ENCODE assay signal across 14 mouse cellular contexts in genomic region chr6:148789010-148789673, GRCm38 (mm10). TPM values are rescaled to one million over a fixed set of nuclear protein-coding genes. Genes with fewer than 3 reads are reported as not detected.
DNase-seq lines count a peak whose midpoint lies in the region; ATAC-seq and TF ChIP-seq lines count a peak whose summit lies in the region.
"Had no signal": no experiment of that assay in that cellular context is flagged by ENCODE, and none has a peak within 500 bp of the region (broad histone marks: within the 10 kb centered on the region; RNA-seq: fewer than 3 reads in every experiment).

No protein-coding gene starts in this region.

- H3K4me1 ChIP-seq in forebrain, embryonic 14.5 days (ENCODE audit: control insufficient read depth, insufficient read depth, low read length): no peaks in the 10 kb centered on the region
- H3K4me1 ChIP-seq in forebrain, embryonic 11.5 days (replicated peaks; ENCODE audit: control insufficient read depth, insufficient read depth, low read length): no peaks in the 10 kb centered on the region
- H3K4me1 ChIP-seq in heart, embryonic 13.5 days: peaks cover 9% of the 10 kb centered on the region
- H3K4me1 ChIP-seq: liver, embryonic 13.5 days; midbrain, embryonic 13.5 days; stomach, embryonic 15.5 days had no signal

- peak; percentile 51 for DNase-seq in forebrain, embryonic 14.5 days (ENCODE audit: low spot score)
- DNase-seq in forebrain, embryonic 11.5 days (ENCODE audit: low spot score): no peak
- no peak for DNase-seq in heart, postnatal 36 days
- peak; percentile 10 to 32 for DNase-seq in layer of hippocampus, adult 18-20 months (ENCODE audit: low spot score in 2 of 2)
- no peak for DNase-seq in layer of hippocampus, postnatal 36 days
- DNase-seq in brain, embryonic 14.5 days (ENCODE audit: low read depth): peak; percentile 52
- DNase-seq in urinary bladder, postnatal 25 days (ENCODE audit: low spot score): no peak
- DNase-seq: cerebellum, postnatal 10 days; kidney, adult 9 months; liver, embryonic 13.5 days; retina, postnatal 1 day had no signal

- peaks cover 71% of the 10 kb centered on the region for H3K36me3 ChIP-seq in forebrain, embryonic 14.5 days (ENCODE audit: control insufficient read depth, insufficient read depth, low read length)
- no peaks in the 10 kb centered on the region; the same call in 1 of the 2 replicates for H3K36me3 ChIP-seq in forebrain, embryonic 11.5 days (ENCODE audit: control insufficient read depth, insufficient read depth, low read length)
- peaks cover 72% of the 10 kb centered on the region for H3K36me3 ChIP-seq in heart, embryonic 13.5 days

- WGBS in forebrain, embryonic 14.5 days: 75% methylated on average over 9 of the region's 9 CpGs
- WGBS in forebrain, embryonic 11.5 days: 93% methylated on average over 9 of the region's 9 CpGs
- WGBS in heart, embryonic 13.5 days: 55% methylated on average over 9 of the region's 9 CpGs

- H3K4me2 ChIP-seq in forebrain, embryonic 14.5 days (ENCODE audit: low read length): no peak overlapping the region
- H3K4me2 ChIP-seq in forebrain, embryonic 11.5 days (ENCODE audit: low read depth, low read length, severe bottlenecking): no peak overlapping the region
- no peak overlapping the region for H3K4me2 ChIP-seq in heart, embryonic 13.5 days
- H3K4me2 ChIP-seq: liver, embryonic 13.5 days; midbrain, embryonic 13.5 days; stomach, embryonic 15.5 days had no signal

- intact Hi-C loops in heart, postnatal 36 days (cut with DNase I): no loop called here

- TF ChIP-seq CTCF in brain, embryonic 14.5 days (IDR thresholded peaks at IDR 0.05; ENCODE audit: borderline replicate concordance, extremely low read depth, insufficient read depth, insufficient read length): no peak

- no peak overlapping the region for H3K4me3 ChIP-seq in forebrain, embryonic 14.5 days (ENCODE audit: low read depth, low read length)
- no peak overlapping the region for H3K4me3 ChIP-seq in forebrain, embryonic 11.5 days (ENCODE audit: low read depth, low read length)
- no peak overlapping the region for H3K4me3 ChIP-seq in heart, embryonic 13.5 days
- H3K4me3 ChIP-seq: liver, embryonic 13.5 days; midbrain, embryonic 13.5 days; stomach, embryonic 15.5 days had no signal

- no peak for TF ChIP-seq POLR2A in brain, embryonic 14.5 days (IDR thresholded peaks at IDR 0.05; ENCODE audit: borderline replicate concordance, extremely low read depth, insufficient read depth, insufficient read length, poor library complexity, severe bottlenecking)

- no peak for ATAC-seq in forebrain, embryonic 14.5 days
- no peak for ATAC-seq in forebrain, embryonic 11.5 days (replicated peaks; ENCODE audit: low FRiP score)
- no peak for ATAC-seq in heart, embryonic 13.5 days (ENCODE audit: extremely low read depth, insufficient number of reproducible peaks, low FRiP score, low TSS enrichment)
- ATAC-seq: midbrain, embryonic 13.5 days had no signal

- H3K9ac ChIP-seq in forebrain, embryonic 14.5 days (ENCODE audit: low read length): no peak overlapping the region
- no peak overlapping the region for H3K9ac ChIP-seq in forebrain, embryonic 11.5 days (ENCODE audit: low read length)
- no peak overlapping the region for H3K9ac ChIP-seq in heart, embryonic 13.5 days
- H3K9ac ChIP-seq: liver, embryonic 13.5 days; midbrain, embryonic 13.5 days; stomach, embryonic 15.5 days had no signal

- H3K27me3 ChIP-seq in forebrain, embryonic 14.5 days (replicated peaks; ENCODE audit: control insufficient read depth, insufficient read depth, low read length): no peaks in the 10 kb centered on the region
- H3K27me3 ChIP-seq in forebrain, embryonic 11.5 days (ENCODE audit: control insufficient read depth, insufficient read depth, low read length): no peaks in the 10 kb centered on the region
- H3K27me3 ChIP-seq in heart, embryonic 13.5 days (replicated peaks): no peaks in the 10 kb centered on the region
- H3K27me3 ChIP-seq: liver, embryonic 13.5 days; midbrain, embryonic 13.5 days; stomach, embryonic 15.5 days had no signal

- no peaks in the 10 kb centered on the region for H3K9me3 ChIP-seq in forebrain, embryonic 14.5 days (replicated peaks; ENCODE audit: control insufficient read depth, low read length)
- H3K9me3 ChIP-seq in forebrain, embryonic 11.5 days (ENCODE audit: control insufficient read depth, low read length): no peaks in the 10 kb centered on the region
- H3K9me3 ChIP-seq in heart, embryonic 13.5 days: no peaks in the 10 kb centered on the region
- H3K9me3 ChIP-seq: liver, embryonic 13.5 days; midbrain, embryonic 13.5 days; stomach, embryonic 15.5 days had no signal

- H3K27ac ChIP-seq in forebrain, embryonic 14.5 days (ENCODE audit: low read depth, low read length): no peak overlapping the region
- no peak overlapping the region for H3K27ac ChIP-seq in forebrain, embryonic 11.5 days (ENCODE audit: low read depth, low read length)
- peak overlapping the region; percentile 40 for H3K27ac ChIP-seq in heart, embryonic 13.5 days (replicated peaks)
- H3K27ac ChIP-seq: liver, embryonic 13.5 days; midbrain, embryonic 13.5 days; stomach, embryonic 15.5 days had no signal

RNA-seq across cellular contexts. Expression of gene Ipo8, which starts 42.1 kb away (rescaled TPM):
- 12.2 and 17.9 TPM in 2 replicates for polyA plus RNA-seq in forebrain, embryonic 14.5 days (2014; fragmentation: Nextera tagmentation; extraction: Ambion mirVana)
- 34.0 and 34.1 TPM in 2 replicates for polyA plus RNA-seq in forebrain, embryonic 11.5 days (2014; fragmentation: Nextera tagmentation; extraction: Ambion mirVana)
- polyA plus RNA-seq in heart, embryonic 13.5 days (2015; fragmentation: Nextera tagmentation; extraction: Ambion mirVana): 15.4 and 17.2 TPM in 2 replicates
- total RNA-seq in heart, postnatal 36 days (2021): 10 to 100 TPM; 22.5 to 23.8 TPM
- 10 to 100 TPM; 47.3 to 51.2 TPM for total RNA-seq in layer of hippocampus, adult 18-20 months (2021)
- 10 to 100 TPM; 47.7 to 48.0 TPM for total RNA-seq in layer of hippocampus, postnatal 36 days (2021)
- polyA plus RNA-seq in brain, embryonic 14.5 days (2012; rRNA removed): 17.5 and 22.3 TPM in 2 replicates

Comparison
In these comparisons a context has a peak if more than half of its experiments do, and no peak if none do; other contexts are left out.
1. DNase-seq: peak in forebrain, embryonic 14.5 days (single experiment), layer of hippocampus, adult 18-20 months (2 of 2) and brain, embryonic 14.5 days (single experiment); none in forebrain, embryonic 11.5 days (single experiment), heart, postnatal 36 days (0 of 2), layer of hippocampus, postnatal 36 days (0 of 2) and urinary bladder, postnatal 25 days (single experiment).